Mouse (Mus musculus) A20 (cell line): ENCODE data around the gene Gm28043.

Experiments
- DNase-seq: peaks from one replicate; pipeline ENCODE4 v3.0.0-alpha.2; 2011; ENCODE audit warnings: low read depth, low spot score

Gm28043 gene

GRCm38 (mm10) chr17:29614115-29615023, at the start of gene Gm28043, which contains the start of gene Rnf8:
Gene Gm28043 (plus strand): TSS chr17:29614876.
Gene Rnf8 (plus strand): TSS chr17:29614790.
- DNase-seq, result peak; percentile 96

- peak; percentile 17 for DNase-seq
Measured at GRCm38 (mm10) chr17:29565521-29565920, 49.2 kb upstream of the Gm28043 start.

DNA sequence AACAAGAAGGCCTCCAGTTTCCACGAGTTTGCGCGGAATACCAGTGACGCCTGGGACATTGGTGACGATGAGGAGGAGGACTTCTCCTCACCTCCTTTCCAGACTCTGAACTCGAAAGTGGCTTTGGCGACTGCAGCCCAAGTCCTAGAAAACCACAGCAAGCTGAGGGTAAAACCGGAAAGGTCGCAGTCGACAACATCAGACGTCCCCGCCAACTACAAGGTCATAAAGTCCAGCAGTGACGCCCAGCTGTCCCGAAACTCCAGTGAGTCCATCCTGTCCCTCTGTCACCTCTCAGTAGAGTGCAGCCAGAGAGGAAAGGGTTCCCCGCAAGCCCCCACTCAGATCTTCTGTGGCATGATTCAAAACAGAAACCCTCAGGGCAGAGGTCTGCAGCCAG, 46.2 kb upstream of the Gm28043 start:
- no peak for DNase-seq

DNA sequence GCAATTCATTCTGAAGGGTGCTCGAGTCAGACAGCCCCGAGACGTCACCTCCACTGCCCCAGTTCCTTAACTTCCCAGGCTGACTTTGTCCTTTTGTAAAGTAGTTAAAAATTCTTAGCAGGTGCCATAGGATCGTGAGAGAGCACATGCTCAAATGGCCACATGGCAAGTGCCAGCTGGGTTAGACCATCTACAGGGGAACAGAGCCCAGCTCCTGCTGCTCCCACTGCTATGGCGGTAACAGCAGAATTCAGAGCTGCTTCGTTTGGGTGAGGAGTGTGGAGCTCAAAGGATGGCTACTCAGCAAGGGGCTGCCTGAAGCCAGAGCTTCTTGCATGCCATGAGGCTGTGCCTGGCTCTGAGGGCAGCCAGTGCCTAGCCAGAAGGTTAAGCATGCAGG, 44.8 kb upstream of the Gm28043 start:
- DNase-seq, result no peak

- DNase-seq, result no peak
Measured at GRCm38 (mm10) chr17:29579579-29580126, 35.0 kb upstream of the Gm28043 start.

DNA sequence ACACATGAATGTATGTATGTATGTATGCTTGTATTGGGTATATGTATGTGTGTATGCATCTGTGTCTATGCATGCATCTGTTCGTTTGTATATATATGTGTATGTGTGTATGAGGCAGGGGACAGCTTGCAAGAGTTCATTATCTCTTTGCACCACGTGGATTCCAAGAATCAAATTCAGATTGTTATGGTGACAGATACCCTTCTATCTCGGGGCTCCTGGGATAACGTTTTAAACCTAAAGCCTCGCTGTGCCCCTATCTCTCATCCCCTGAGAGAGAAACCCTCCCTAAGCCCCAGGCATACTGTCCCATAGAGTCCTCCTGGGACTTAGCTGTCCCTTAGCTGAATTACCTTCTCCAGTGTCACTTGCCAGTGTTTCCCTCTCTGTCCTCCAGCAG, 31.1 kb upstream of the Gm28043 start:
- DNase-seq, result no peak

GRCm38 (mm10) chr17:29584306-29584705, 30.4 kb upstream of the Gm28043 start:
- DNase-seq, result no peak

DNA sequence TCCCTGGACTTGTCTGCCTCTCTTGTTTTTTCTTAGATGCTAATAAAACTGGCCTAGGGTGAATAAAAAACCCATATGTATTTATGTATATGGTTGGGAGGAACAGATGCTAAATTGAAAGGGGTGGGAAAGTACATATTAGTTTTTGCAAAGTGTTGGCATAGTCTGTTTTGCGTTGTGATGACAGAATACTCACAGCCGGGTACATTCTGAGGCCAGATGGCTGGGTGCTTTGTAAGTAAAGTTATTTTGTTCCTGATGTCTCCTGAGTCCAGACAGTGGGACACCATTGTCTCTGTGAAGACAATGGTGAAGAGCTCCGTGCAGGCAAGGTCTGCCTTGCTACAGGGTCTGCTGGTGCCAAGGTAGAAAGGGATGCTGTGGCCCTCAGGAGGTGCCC, 29.9 kb upstream of the Gm28043 start:
- no peak for DNase-seq

GRCm38 (mm10) chr17:29585446-29585845, 29.2 kb upstream of the Gm28043 start:
- DNase-seq, result no peak

DNA sequence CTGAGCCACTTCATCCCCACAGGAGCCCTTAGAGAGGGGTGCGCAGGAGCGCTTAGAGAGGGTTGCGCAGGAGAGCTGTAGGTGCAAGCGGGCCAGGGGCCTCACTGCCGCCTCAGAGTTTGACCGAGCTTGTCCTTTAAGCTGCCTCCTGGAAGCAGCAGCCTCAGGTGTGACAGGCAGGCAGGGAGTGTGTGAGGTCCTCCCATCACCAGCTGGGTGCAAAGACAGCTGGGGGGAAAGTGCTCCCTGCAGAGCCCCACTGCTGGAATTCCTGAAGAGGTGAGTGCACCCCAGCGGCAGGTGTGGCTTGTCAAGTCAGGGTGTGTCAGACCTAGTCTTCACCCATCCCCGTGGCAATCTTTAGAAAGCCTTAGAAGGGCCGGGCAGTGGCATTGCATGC, 27.8 kb upstream of the Gm28043 start:
- DNase-seq, result no peak

GRCm38 (mm10) chr17:29589221-29589898, 25.3 kb upstream of the Gm28043 start:
- DNase-seq, result no peak

GRCm38 (mm10) chr17:29595891-29596770, 18.5 kb upstream of the Gm28043 start:
- DNase-seq, result no peak

- no peak for DNase-seq
Measured at GRCm38 (mm10) chr17:29596771-29597132, 17.9 kb upstream of the Gm28043 start.

DNA sequence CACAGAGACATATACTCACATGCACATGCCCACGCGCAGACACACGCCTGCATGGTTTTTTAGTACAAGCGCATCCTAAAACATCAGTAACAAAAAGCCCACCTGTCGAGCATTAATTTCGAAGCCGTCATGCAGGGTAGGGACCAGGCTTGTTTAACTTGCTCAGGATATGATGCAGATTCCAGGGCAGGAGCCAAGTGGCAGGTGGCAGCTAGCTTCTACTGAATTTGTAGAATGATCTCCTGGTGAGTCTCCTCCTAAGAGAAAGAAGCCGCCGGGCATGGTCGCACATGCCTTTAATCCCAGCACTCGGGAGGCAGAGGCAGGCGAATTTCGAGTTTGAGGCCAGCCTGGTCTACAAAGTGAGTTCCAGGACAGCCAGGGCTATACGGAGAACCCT, 15.6 kb upstream of the Gm28043 start:
- DNase-seq, result no peak

- no peak for DNase-seq
Measured at GRCm38 (mm10) chr17:29599537-29599936, 15.1 kb upstream of the Gm28043 start.

- no peak for DNase-seq
Measured at GRCm38 (mm10) chr17:29601391-29601790, 13.3 kb upstream of the Gm28043 start.

DNA sequence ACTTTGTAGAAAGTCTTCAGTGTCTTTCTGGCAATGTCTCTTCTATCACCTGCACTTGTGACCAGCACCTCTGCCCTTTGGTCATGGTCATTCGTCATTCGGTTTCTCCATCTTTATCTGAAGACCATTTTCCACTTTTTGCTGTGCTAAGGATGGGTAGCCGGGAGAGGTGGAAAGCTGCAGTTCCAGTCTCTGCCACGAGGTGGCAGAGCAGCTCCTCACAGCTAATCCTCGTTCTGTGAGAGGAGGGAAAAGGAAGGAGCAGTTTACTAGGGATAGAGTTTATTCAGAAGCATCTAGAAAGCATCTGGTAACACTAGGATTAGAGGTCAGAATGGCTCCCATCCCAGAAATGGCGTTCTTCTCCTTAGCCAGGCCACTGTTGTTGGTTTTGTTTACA, 11.4 kb upstream of the Gm28043 start:
- peak; percentile 51 for DNase-seq

DNA sequence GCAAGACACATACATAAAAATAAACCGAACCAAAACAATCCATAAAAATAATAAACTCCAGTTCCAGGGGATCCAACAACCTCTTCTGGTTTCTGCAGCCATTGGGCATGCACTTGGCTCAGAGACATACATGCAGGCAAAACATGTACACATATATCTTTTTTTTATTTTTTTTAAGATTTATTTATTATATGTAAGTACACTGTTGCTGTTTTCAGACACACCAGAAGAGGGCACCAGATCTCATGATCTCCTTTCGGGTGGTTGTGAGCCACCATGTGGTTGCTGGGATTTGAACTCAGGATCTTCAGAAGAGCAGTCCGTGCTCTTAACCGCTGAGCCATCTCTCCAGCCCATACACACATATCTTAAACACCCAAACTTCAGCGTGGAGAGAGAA, 1.2 kb upstream of the Gm28043 start:
- peak; percentile 44 for DNase-seq

DNA sequence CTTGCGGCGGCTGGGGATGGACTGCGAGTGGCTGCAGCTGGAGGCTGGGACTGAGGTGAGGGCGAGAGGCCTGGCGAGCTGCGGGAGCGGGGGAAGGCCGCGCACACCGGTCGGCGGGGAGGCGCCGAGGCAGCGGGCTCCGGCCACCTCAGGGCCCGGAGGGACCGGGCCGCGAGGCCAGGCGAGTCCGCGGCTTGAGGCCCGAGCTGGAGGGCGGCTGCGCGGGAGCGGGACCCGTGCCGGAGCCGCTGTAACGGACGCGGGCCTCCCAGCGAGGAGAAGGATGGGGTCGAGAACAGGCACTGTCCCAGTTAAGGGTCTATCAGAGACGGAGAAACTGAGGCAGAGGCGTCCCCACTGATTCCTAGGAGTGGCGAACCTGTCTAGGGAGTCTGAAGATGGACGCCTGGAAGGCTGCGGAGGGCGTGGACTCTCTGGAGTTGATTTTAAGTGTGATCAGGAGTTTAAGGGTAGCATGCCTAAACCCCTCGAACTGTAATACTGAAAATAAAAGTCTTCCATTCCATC, 412 bp downstream of the Gm28043 start:
- DNase-seq, result no peak

- DNase-seq, result peak; percentile 59
Measured at GRCm38 (mm10) chr17:29615616-29616015, 940 bp downstream of the Gm28043 start.

GRCm38 (mm10) chr17:29619231-29619630, 4.6 kb downstream of the Gm28043 start:
- no peak for DNase-seq
